ENCODE assay signal across 26 mouse cellular contexts in the genomic region with DNA sequence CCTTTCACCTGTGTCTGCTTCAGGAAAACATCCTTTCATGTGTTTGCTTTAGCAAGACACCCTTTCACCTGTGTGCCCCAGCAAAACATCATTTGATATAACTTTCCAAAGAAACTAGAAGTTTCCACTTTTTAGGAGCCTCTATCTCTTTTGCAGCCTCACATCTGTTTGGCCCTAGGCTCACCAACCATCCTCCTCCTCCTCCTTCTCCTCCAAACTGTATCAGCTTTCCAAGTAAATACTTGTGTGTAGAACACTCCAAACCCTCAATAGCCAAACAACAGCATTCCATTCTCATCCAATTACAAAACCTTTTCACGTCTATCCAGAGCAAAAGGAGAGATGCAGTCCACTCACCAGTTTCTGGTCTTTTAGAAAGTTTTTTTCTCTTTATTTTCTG.
DNase-seq lines count a peak whose midpoint lies in the region; ATAC-seq and TF ChIP-seq lines count a peak whose summit lies in the region.
"Had no signal": no experiment of that assay in that cellular context is flagged by ENCODE, and none has a peak within 500 bp of the region (broad histone marks: within the 10 kb centered on the region; RNA-seq: fewer than 3 reads in every experiment).

No protein-coding gene starts in this region.

- 0 out of 2 replicates have a peak, but pooled peaks have one; percentile 60 for ATAC-seq in liver, embryonic 13.5 days (ENCODE audit: low read depth)
- no peak for ATAC-seq in liver, embryonic 11.5 days (replicated peaks; ENCODE audit: low FRiP score)
- ATAC-seq in liver, embryonic 15.5 days (ENCODE audit: insufficient read depth), result peak; percentile 69
- ATAC-seq in erythroblast, adult 5-6 weeks (replicated peaks; ENCODE audit: low FRiP score, poor library complexity, severe bottlenecking), result peak; percentile 55; the same call in 1 of the 2 replicates
- ATAC-seq in liver, postnatal 0 days, result peak; percentile 67
- ATAC-seq: activated CD4-positive, CD25-positive, alpha-beta regulatory T cell, adult 4 months; CD4-positive, CD25-positive, alpha-beta regulatory T cell, adult 4 months; forebrain, embryonic 13.5 days; forebrain, embryonic 15.5 days; Patski had no signal

- 50% methylated on average over 1 of the region's 1 CpGs for WGBS in liver, embryonic 13.5 days (ENCODE audit: insufficient replicate concordance)
- 56% methylated on average over 1 of the region's 1 CpGs for WGBS in liver, embryonic 11.5 days
- WGBS in liver, embryonic 15.5 days (ENCODE audit: insufficient replicate concordance), result 68% methylated on average over 1 of the region's 1 CpGs
- WGBS in liver, postnatal 0 days (ENCODE audit: insufficient replicate concordance), result 48% methylated on average over 1 of the region's 1 CpGs

- DNase-seq in liver, embryonic 13.5 days, result no peak
- no peak for DNase-seq in liver, embryonic 11.5 days (ENCODE audit: low spot score)
- no peak for DNase-seq in liver
- no peak for DNase-seq in liver, postnatal 0 days
- DNase-seq in heart, adult 18-20 months, result no peak
- DNase-seq: adrenal gland, adult 8-10 months; adrenal gland, postnatal 14 days; adrenal gland, postnatal 36 days; B cell, adult 2 months; cerebellum, adult 11-12 months; cerebellum, adult 2 months; cerebellum, adult 9-11 months; cerebellum, postnatal 14 days; cerebellum, postnatal 36 days; embryo, embryonic 11 days had no signal

- H3K27me3 ChIP-seq in liver, embryonic 13.5 days, result no peaks in the 10 kb centered on the region
- peaks cover 3% of the 10 kb centered on the region; the same call in 1 of the 2 replicates for H3K27me3 ChIP-seq in liver, embryonic 11.5 days (replicated peaks; ENCODE audit: control insufficient read depth, insufficient read depth, low read length)
- no peaks in the 10 kb centered on the region for H3K27me3 ChIP-seq in liver, embryonic 15.5 days
- H3K27me3 ChIP-seq in liver, postnatal 0 days (ENCODE audit: insufficient read depth, low read length), result no peaks in the 10 kb centered on the region
- H3K27me3 ChIP-seq: CH12.LX; embryonic facial prominence, embryonic 13.5 days; forebrain, embryonic 13.5 days; forebrain, embryonic 15.5 days had no signal

- H3K36me3 ChIP-seq in liver, embryonic 13.5 days, result no peaks in the 10 kb centered on the region
- no peaks in the 10 kb centered on the region for H3K36me3 ChIP-seq in liver, embryonic 11.5 days (ENCODE audit: control insufficient read depth, insufficient read depth, low read length)
- no peaks in the 10 kb centered on the region for H3K36me3 ChIP-seq in liver, embryonic 15.5 days (replicated peaks)
- H3K36me3 ChIP-seq in liver, postnatal 0 days (replicated peaks; ENCODE audit: insufficient read depth, low read length), result no peaks in the 10 kb centered on the region
- H3K36me3 ChIP-seq: embryonic facial prominence, embryonic 13.5 days; embryonic facial prominence, embryonic 15.5 days; forebrain, embryonic 15.5 days; G1E had no signal

- no peaks in the 10 kb centered on the region for H3K9me3 ChIP-seq in liver, embryonic 13.5 days (replicated peaks)
- H3K9me3 ChIP-seq in liver, embryonic 11.5 days (ENCODE audit: control insufficient read depth, low read length), result no peaks in the 10 kb centered on the region
- no peaks in the 10 kb centered on the region for H3K9me3 ChIP-seq in liver, embryonic 15.5 days (replicated peaks)
- H3K9me3 ChIP-seq in liver, postnatal 0 days (ENCODE audit: low read length), result no peaks in the 10 kb centered on the region
- H3K9me3 ChIP-seq: embryonic facial prominence, embryonic 13.5 days; embryonic facial prominence, embryonic 15.5 days; forebrain, embryonic 13.5 days; forebrain, embryonic 15.5 days; G1E had no signal

- TF ChIP-seq CTCF in liver, postnatal 0 days (IDR thresholded peaks at IDR 0.05; ENCODE audit: low read depth), result no peak

- H3K27ac ChIP-seq in liver, embryonic 13.5 days, result peak overlapping the region; percentile 20
- no peak overlapping the region for H3K27ac ChIP-seq in liver, embryonic 11.5 days (ENCODE audit: low read depth, low read length)
- no peak overlapping the region for H3K27ac ChIP-seq in liver, embryonic 15.5 days (replicated peaks)
- no peak overlapping the region for H3K27ac ChIP-seq in liver, postnatal 0 days (ENCODE audit: low read depth)
- H3K27ac ChIP-seq: embryonic facial prominence, embryonic 13.5 days; embryonic facial prominence, embryonic 15.5 days; forebrain, embryonic 13.5 days; forebrain, embryonic 15.5 days had no signal

- no peak overlapping the region for H3K9ac ChIP-seq in liver, embryonic 13.5 days
- H3K9ac ChIP-seq in liver, embryonic 11.5 days (ENCODE audit: low read depth, low read length), result no peak overlapping the region
- H3K9ac ChIP-seq in liver, embryonic 15.5 days, result no peak overlapping the region
- H3K9ac ChIP-seq in liver, postnatal 0 days (replicated peaks), result no peak overlapping the region
- H3K9ac ChIP-seq: embryonic facial prominence, embryonic 13.5 days; embryonic facial prominence, embryonic 15.5 days; forebrain, embryonic 13.5 days; forebrain, embryonic 15.5 days had no signal

- H3K4me1 ChIP-seq in liver, embryonic 13.5 days (replicated peaks), result peaks cover 18% of the 10 kb centered on the region; the same call in 1 of the 2 replicates
- H3K4me1 ChIP-seq in liver, embryonic 11.5 days (replicated peaks; ENCODE audit: control insufficient read depth, insufficient read depth, low read length), result no peaks in the 10 kb centered on the region
- H3K4me1 ChIP-seq in liver, embryonic 15.5 days (replicated peaks), result 0 out of 2 replicates have a peak, but pooled peaks cover 8% of the 10 kb centered on the region
- H3K4me1 ChIP-seq in liver, postnatal 0 days (ENCODE audit: insufficient read depth), result no peaks in the 10 kb centered on the region
- H3K4me1 ChIP-seq: embryonic facial prominence, embryonic 13.5 days; embryonic facial prominence, embryonic 15.5 days; forebrain, embryonic 13.5 days; forebrain, embryonic 15.5 days had no signal

- H3K4me3 ChIP-seq in liver, embryonic 13.5 days (replicated peaks), result no peak overlapping the region
- H3K4me3 ChIP-seq in liver, embryonic 11.5 days (ENCODE audit: low read depth, low read length), result no peak overlapping the region
- no peak overlapping the region for H3K4me3 ChIP-seq in liver, embryonic 15.5 days (replicated peaks)
- no peak overlapping the region for H3K4me3 ChIP-seq in liver, postnatal 0 days (ENCODE audit: low read depth, low read length)
- H3K4me3 ChIP-seq: embryonic facial prominence, embryonic 13.5 days; embryonic facial prominence, embryonic 15.5 days; forebrain, embryonic 13.5 days; forebrain, embryonic 15.5 days had no signal

- no peak overlapping the region for H3K4me2 ChIP-seq in liver, embryonic 13.5 days
- H3K4me2 ChIP-seq in liver, embryonic 11.5 days, result no peak overlapping the region
- H3K4me2 ChIP-seq in liver, embryonic 15.5 days, result no peak overlapping the region
- no peak overlapping the region for H3K4me2 ChIP-seq in liver, postnatal 0 days (ENCODE audit: low read depth, low read length)
- H3K4me2 ChIP-seq: embryonic facial prominence, embryonic 13.5 days; embryonic facial prominence, embryonic 15.5 days; forebrain, embryonic 13.5 days; forebrain, embryonic 15.5 days had no signal

- TF ChIP-seq EP300 in liver, postnatal 0 days (IDR thresholded peaks at IDR 0.05; ENCODE audit: low read depth), result no peak
